Mouse (Mus musculus): Measurements from ENCODE around the gene Med12l. TPM values are rescaled to one million over a fixed set of nuclear protein-coding genes. Genes with fewer than 3 reads are reported as not detected.
A peak's percentile ranks its signal among the peaks of the same experiment; 100 is the strongest.

Gene Med12l
- total RNA-seq, 2 experiments from 2014 or later, result 11.2 to 14.4 TPM

DNA sequence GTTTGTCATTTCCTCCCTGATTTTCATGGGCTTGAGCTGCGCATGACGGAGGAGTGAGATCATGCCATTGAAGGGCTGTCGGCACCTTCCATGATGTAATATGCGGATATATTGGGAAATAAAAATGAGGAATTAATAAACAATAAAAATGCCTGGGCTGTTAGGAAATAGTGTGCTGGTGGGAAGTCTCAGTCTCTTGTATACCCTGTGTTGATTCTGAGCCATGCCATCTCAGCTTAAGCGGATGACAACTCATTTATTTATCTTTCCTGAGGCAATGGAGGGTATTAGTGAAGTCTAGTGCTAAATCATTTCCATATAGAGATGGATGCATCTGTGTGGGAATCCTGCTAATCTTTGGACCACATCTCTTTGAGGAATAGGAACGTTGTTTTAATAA, 242.4 kb downstream of the Med12l start:
- no peak for DNase-seq

GRCm38 (mm10) chr3:59250454-59250853, 244.8 kb downstream of the Med12l start:
- DNase-seq, result no peak

DNA sequence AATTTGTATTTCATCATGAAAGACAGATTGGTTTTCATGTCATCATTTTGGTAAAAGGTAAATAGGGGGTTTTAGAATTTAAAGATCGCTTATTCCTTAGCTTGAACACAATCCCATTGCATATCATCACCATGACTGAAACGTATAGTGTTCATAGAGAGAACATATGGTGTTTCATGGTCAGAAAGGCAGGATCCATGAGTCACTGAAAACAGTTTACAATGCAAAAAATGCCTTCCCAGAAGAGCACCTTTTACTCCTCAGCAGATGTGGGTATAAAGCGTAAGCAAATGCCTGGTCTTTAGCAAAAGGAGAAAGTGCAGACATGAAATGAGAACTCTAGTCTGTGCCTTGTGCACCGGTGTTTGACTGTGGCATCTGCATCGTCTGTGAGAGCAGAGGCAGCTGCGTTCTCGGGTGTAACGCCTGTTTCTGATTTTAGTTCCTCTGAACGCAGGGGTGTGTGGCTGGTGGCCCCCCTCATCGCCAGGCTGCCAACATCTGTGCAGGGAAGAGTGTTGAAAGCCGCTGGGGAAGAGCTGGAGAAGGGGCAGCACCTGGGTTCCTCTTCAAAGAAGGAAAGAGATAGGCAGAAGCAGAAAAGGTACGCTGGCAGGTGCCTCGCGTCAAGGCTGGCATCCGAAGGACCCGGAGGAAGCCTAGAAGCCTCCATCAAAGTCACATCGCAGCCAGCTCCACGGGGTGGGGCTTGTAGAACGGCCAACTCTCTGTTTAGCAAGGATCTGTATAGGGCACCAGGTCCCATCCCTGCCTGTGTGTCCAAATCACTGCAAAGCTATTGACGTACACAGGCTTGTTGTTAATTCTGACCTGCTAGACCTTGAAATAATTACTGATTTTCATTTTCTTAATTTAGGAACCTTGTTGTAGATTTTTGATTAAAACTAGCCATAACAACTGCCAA, 252.4 kb downstream of the Med12l start:
- peak; percentile 10 for DNase-seq

DNA sequence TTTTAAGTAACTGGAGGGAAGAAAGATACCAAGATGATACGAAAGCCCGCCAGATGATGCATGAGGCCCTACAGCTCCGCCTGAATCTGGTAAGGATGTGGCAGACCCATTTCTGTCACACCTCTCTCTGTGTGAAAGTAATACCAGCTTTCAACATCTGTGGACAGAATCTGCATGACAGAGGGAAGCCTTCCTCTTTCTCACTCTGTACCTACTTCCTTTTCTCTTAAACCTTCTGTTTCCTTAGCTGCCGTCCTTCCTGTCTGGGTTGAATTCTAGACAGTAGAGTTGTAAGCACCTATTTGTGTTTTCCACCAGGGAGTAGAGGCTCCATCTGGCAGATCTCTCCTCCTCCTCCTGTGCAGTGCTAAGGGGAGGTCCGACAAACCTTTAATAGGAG, 255.1 kb downstream of the Med12l start:
- no peak for DNase-seq

- no peak for DNase-seq
Observed at GRCm38 (mm10) chr3:59261709-59262472, 256.3 kb downstream of the Med12l start.

GRCm38 (mm10) chr3:59262704-59263103, 257.1 kb downstream of the Med12l start, which contains the start of gene P2ry12:
Gene P2ry12, minus strand, starts transcription at chr3:59262871.
- DNase-seq, result no peak

- no peak for DNase-seq
Observed at GRCm38 (mm10) chr3:59263417-59263816, 257.8 kb downstream of the Med12l start.

- no peak for DNase-seq
Observed at GRCm38 (mm10) chr3:59263988-59264387, 258.4 kb downstream of the Med12l start.

GRCm38 (mm10) chr3:59270811-59271210, 265.2 kb downstream of the Med12l start:
- DNase-seq, result peak; percentile 38

GRCm38 (mm10) chr3:59277502-59278253, 272.1 kb downstream of the Med12l start:
- DNase-seq, result peak; percentile 64

- DNase-seq, result no peak
Observed at GRCm38 (mm10) chr3:59278254-59278533, 272.6 kb downstream of the Med12l start.

- no peak for DNase-seq
Observed at GRCm38 (mm10) chr3:59278620-59279019, 273.0 kb downstream of the Med12l start.

DNA sequence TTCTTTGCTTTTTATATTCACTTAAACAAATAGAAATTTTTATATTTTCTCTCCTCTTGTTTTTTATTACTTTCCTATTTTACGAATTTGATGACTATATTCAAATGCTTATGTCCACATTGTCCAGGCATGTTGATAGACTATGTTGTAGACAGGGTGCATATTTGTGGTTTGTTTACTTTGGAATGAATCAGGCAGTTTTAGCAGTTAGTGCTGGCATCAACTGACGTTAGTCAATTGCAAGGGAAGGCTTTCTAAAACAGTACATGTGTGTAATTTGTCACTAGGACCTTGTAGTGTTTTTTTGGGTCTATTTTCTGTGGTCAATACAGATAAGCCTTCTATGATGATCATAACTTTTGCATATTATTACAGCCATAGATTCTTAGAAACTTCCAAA, 284.9 kb downstream of the Med12l start:
- no peak for DNase-seq

- DNase-seq, result no peak
Observed at GRCm38 (mm10) chr3:59293437-59294199, 288.0 kb downstream of the Med12l start.

- DNase-seq, result no peak
Observed at GRCm38 (mm10) chr3:59295699-59296562, 290.3 kb downstream of the Med12l start.

- DNase-seq, result no peak
Observed at GRCm38 (mm10) chr3:59296563-59297130, 291.0 kb downstream of the Med12l start.

DNA sequence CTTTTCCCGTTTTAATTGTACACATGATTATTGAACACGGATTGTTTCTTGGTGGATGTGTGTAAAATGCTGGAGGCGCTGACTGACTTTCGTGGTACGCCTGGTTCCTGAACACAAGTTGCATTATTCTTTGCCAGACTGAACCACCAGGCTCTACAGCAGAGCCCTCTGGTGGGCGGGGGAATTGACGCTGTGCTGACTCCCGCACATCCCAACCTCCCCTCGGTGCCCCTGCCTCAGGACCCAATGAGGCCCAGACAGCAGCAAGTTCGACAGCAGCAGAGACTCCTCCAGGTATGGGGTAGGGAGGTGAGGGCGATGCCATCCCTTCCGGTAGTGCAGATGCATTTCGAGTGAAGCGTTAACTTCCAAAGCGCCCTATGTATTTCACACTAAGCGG, 292.0 kb downstream of the Med12l start:
- no peak for DNase-seq

DNA sequence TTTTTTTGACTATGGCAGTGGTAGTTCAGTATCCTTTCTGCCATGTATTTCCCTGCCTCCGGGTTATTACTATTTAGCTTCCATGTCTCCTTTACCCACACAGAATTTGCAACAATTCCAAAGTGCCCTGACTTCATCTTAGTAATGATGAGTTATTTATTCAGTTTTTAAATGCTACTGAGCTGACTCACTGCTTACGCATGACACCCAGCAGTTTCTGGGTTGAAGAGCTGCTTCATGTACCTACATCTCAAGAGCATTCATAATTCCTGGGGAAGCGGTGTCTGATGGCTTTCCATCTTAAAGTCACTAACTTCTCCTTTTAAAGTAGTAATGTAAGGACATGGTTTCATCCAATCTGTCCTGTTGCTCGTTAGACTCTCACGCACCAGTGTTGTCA, 299.3 kb downstream of the Med12l start:
- DNase-seq, result no peak

- no peak for DNase-seq
Observed at GRCm38 (mm10) chr3:59305518-59305917, 299.9 kb downstream of the Med12l start.

- peak; percentile 4 for DNase-seq
Observed at GRCm38 (mm10) chr3:59312610-59313009, 307.0 kb downstream of the Med12l start.

DNA sequence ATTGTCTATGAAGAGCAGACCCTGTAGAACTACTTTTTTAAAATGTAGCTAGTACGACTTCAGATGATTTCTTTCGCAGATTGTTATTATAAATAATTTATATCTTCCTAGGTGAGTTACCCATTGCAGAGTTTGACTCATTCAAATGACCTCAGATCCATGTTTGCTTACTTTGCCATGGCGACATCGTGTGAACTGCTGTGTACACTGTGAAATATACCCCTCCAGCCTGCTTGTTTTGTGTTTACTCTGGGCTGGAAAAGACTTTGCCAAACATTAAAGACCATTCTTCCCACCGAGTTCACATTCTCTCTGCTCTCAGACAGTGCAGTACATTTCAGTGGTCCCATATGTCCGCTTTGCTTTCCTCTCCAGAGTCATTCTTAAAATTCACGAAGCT, 310.5 kb downstream of the Med12l start:
- DNase-seq, result no peak
